Mouse (Mus musculus): Measurements from ENCODE around the gene Dlgap1. TPM values are rescaled to one million over a fixed set of nuclear protein-coding genes. Genes with fewer than 3 reads are reported as not detected.

The Dlgap1 gene
- total RNA-seq, 2 experiments from 2014 or later: 0.40 to 0.53 TPM

- DNase-seq: no peak
- intact Hi-C loops (cut with DNase I): no loop called here
Observed at GRCm38 (mm10) chr17:70442976-70443375, 474.1 kb downstream of the Dlgap1 start.

- intact Hi-C loops (cut with DNase I): no loop called here
- no peak for DNase-seq
Observed at GRCm38 (mm10) chr17:70446451-70446850, 477.6 kb downstream of the Dlgap1 start.

GRCm38 (mm10) chr17:70455036-70455435 is 486.2 kb downstream of the Dlgap1 start:
- intact Hi-C loops (cut with DNase I): no loop called here
- no peak for DNase-seq

- DNase-seq: no peak
- intact Hi-C loops (cut with DNase I): no loop called here
Observed at GRCm38 (mm10) chr17:70457103-70457502, 488.2 kb downstream of the Dlgap1 start.

- DNase-seq: no peak
- intact Hi-C loops (cut with DNase I): no loop called here
Observed at GRCm38 (mm10) chr17:70462231-70462630, 493.4 kb downstream of the Dlgap1 start.

- intact Hi-C loops (cut with DNase I): no loop called here
- no peak for DNase-seq
Observed at GRCm38 (mm10) chr17:70462771-70463491, 494.1 kb downstream of the Dlgap1 start.

- intact Hi-C loops (cut with DNase I): no loop called here
- no peak for DNase-seq
Observed at GRCm38 (mm10) chr17:70466413-70466812, 497.5 kb downstream of the Dlgap1 start.

- DNase-seq: no peak
- intact Hi-C loops (cut with DNase I): no loop called here
Observed at GRCm38 (mm10) chr17:70470970-70471371, 502.1 kb downstream of the Dlgap1 start.

GRCm38 (mm10) chr17:70472162-70472561 is 503.3 kb downstream of the Dlgap1 start:
- intact Hi-C loops (cut with DNase I): no loop called here
- no peak for DNase-seq

- no peak for DNase-seq
- intact Hi-C loops (cut with DNase I): no loop called here
Observed at GRCm38 (mm10) chr17:70473871-70474270, 505.0 kb downstream of the Dlgap1 start.

- no peak for DNase-seq
- intact Hi-C loops (cut with DNase I): no loop called here
Observed at GRCm38 (mm10) chr17:70483716-70484115, 514.8 kb downstream of the Dlgap1 start.

GRCm38 (mm10) chr17:70485668-70486067 is 516.8 kb downstream of the Dlgap1 start:
- intact Hi-C loops (cut with DNase I): no loop called here
- DNase-seq: no peak

GRCm38 (mm10) chr17:70486259-70486658 is 517.4 kb downstream of the Dlgap1 start:
- intact Hi-C loops (cut with DNase I): no loop called here
- no peak for DNase-seq

- intact Hi-C loops (cut with DNase I): no loop called here
- no peak for DNase-seq
Observed at GRCm38 (mm10) chr17:70486831-70487230, 518.0 kb downstream of the Dlgap1 start.

GRCm38 (mm10) chr17:70488784-70489265 is 520.0 kb downstream of the Dlgap1 start:
- intact Hi-C loops (cut with DNase I): no loop called here
- DNase-seq: peak; percentile 3 to 4

GRCm38 (mm10) chr17:70491575-70491974 is 522.7 kb downstream of the Dlgap1 start:
- DNase-seq: no peak
- intact Hi-C loops (cut with DNase I): no loop called here

- intact Hi-C loops (cut with DNase I): no loop called here
- DNase-seq: no peak
Observed at GRCm38 (mm10) chr17:70494338-70494737, 525.5 kb downstream of the Dlgap1 start.

- intact Hi-C loops (cut with DNase I): no loop called here
- DNase-seq: no peak
Observed at GRCm38 (mm10) chr17:70498256-70498655, 529.4 kb downstream of the Dlgap1 start.

GRCm38 (mm10) chr17:70501933-70502332 is 533.1 kb downstream of the Dlgap1 start:
- no peak for DNase-seq
- intact Hi-C loops (cut with DNase I): no loop called here

- intact Hi-C loops (cut with DNase I): no loop called here
- no peak for DNase-seq
Observed at GRCm38 (mm10) chr17:70507759-70508158, 538.9 kb downstream of the Dlgap1 start.

GRCm38 (mm10) chr17:70510441-70510840 is 541.6 kb downstream of the Dlgap1 start:
- DNase-seq: no peak
- intact Hi-C loops (cut with DNase I): no loop called here

- DNase-seq: no peak
- intact Hi-C loops (cut with DNase I): no loop called here
Observed at GRCm38 (mm10) chr17:70511401-70511800, 542.5 kb downstream of the Dlgap1 start.

- no peak for DNase-seq
- intact Hi-C loops (cut with DNase I): no loop called here
Observed at GRCm38 (mm10) chr17:70513736-70514135, 544.9 kb downstream of the Dlgap1 start.

Data from heart, postnatal 10 days (tissue).